Mouse (Mus musculus) layer of hippocampus, adult 18-20 months (tissue): Measurements from ENCODE around the gene Ndufs7. TPM values are rescaled to one million over a fixed set of nuclear protein-coding genes. Genes with fewer than 3 reads are reported as not detected.

Source experiments
- microRNA-seq, 2 experiments: library from miRNA; unstranded; fragments of <30 nt; microRNA quantifications; one replicate each; pipeline ENCODE4 v1.2.0; 2021
- total RNA-seq, 2 experiments: library from RNA; stranded (reverse); gene quantifications; 2 replicates each; pipeline ENCODE4 v1.2.3; 2021

The Ndufs7 gene
- total RNA-seq, 2 experiments from 2014 or later: 218 to 228 TPM

Small RNA genes within 50 kb of the gene (microRNA-seq; reads per million reads assigned to microRNA genes)
- 0.49 to 2.3 reads per million in 2 experiments for gene Mir6911

Other genes starting within 250 kb of the Ndufs7 start
- 1 to 10 TPM; 4.1 to 4.2 TPM for gene Arhgap45, start 232.5 kb upstream of the Ndufs7 start, total RNA-seq
- gene Polr2e, start 209.3 kb upstream of the Ndufs7 start, total RNA-seq: 10 to 100 TPM; 88.2 to 93.9 TPM
- gene Gpx4, start 202.0 kb upstream of the Ndufs7 start, total RNA-seq: 100 to 1,000 TPM; 509 to 545 TPM
- 10 to 100 TPM; 16.3 to 16.9 TPM for gene Sbno2, start 143.6 kb upstream of the Ndufs7 start, total RNA-seq
- gene Stk11, start 133.3 kb upstream of the Ndufs7 start, total RNA-seq: 100 to 1,000 TPM; 101 to 102 TPM
- 100 to 1,000 TPM; 354 to 359 TPM for gene Atp5d, start 110.5 kb upstream of the Ndufs7 start, total RNA-seq
- gene Cbarp, start 108.3 kb upstream of the Ndufs7 start, total RNA-seq: 100 to 1,000 TPM; 362 to 363 TPM
- gene Midn, start 100.8 kb upstream of the Ndufs7 start, total RNA-seq: 10 to 100 TPM; 59.4 to 68.4 TPM
- 10 to 100 TPM; 60.7 to 76.4 TPM for gene Cirbp, start 83.1 kb upstream of the Ndufs7 start, total RNA-seq
- 1 to 10 TPM; 6.4 to 6.5 TPM for gene 1600002K03Rik, start 76.2 kb upstream of the Ndufs7 start, total RNA-seq
- 10 to 100 TPM in 1 of 2 experiments, 1 to 10 TPM in 1; 8.9 to 10.1 TPM for gene Efna2, start 69.6 kb upstream of the Ndufs7 start, total RNA-seq
- 10 to 100 TPM; 37.4 to 45.1 TPM for gene Mum1, start 22.7 kb upstream of the Ndufs7 start, total RNA-seq
- gene Gamt, start 11.9 kb downstream of the Ndufs7 start, total RNA-seq: 10 to 100 TPM; 24.5 to 26.7 TPM
- 10 to 100 TPM; 77.2 to 83.0 TPM for gene Dazap1, start 12.4 kb downstream of the Ndufs7 start, total RNA-seq
- 1,000 to 10,000 TPM in 1 of 2 experiments, 100 to 1,000 TPM in 1; 997 to 1,043 TPM for gene Rps15, start 43.3 kb downstream of the Ndufs7 start, total RNA-seq
- gene Apc2, start 46.9 kb downstream of the Ndufs7 start, total RNA-seq: 10 to 100 TPM; 94.5 to 95.5 TPM
- 10 to 100 TPM; 25.0 to 25.9 TPM for gene 2310011J03Rik, start 71.4 kb downstream of the Ndufs7 start, total RNA-seq
- 1 to 10 TPM; 3.5 to 3.8 TPM for gene Pcsk4, start 80.4 kb downstream of the Ndufs7 start, total RNA-seq
- 10 to 100 TPM; 10.3 to 10.9 TPM for gene Reep6, start 80.8 kb downstream of the Ndufs7 start, total RNA-seq
- gene Adamtsl5, start 99.3 kb downstream of the Ndufs7 start, total RNA-seq: 1 to 10 TPM; 5.6 to 6.9 TPM
- gene Plk5, start 107.3 kb downstream of the Ndufs7 start, total RNA-seq: 10 to 100 TPM; 30.3 to 30.5 TPM
- gene Mex3d, start 138.5 kb downstream of the Ndufs7 start, total RNA-seq: 10 to 100 TPM; 17.9 to 19.1 TPM
- gene Mbd3, start 150.4 kb downstream of the Ndufs7 start, total RNA-seq: 100 to 1,000 TPM; 159 to 162 TPM
- 100 to 1,000 TPM; 410 to 413 TPM for gene Uqcr11, start 157.7 kb downstream of the Ndufs7 start, total RNA-seq
- gene Tcf3, start 184.5 kb downstream of the Ndufs7 start, total RNA-seq: 10 to 100 TPM; 27.1 to 27.3 TPM
- under 1 TPM in 1 of 2 experiments, not detected in 1; 0.07 TPM for gene Onecut3, start 245.7 kb downstream of the Ndufs7 start, total RNA-seq